Mouse (Mus musculus) thymus, postnatal 36 days (tissue): Measurements from ENCODE around the gene Hapln2.

Source experiments
- DNase-seq, 2 experiments: peaks; one replicate each; pipeline ENCODE4 v3.0.0; 2022; ENCODE audit warnings: mixed read lengths in 2 of 2

Gene Hapln2

DNA sequence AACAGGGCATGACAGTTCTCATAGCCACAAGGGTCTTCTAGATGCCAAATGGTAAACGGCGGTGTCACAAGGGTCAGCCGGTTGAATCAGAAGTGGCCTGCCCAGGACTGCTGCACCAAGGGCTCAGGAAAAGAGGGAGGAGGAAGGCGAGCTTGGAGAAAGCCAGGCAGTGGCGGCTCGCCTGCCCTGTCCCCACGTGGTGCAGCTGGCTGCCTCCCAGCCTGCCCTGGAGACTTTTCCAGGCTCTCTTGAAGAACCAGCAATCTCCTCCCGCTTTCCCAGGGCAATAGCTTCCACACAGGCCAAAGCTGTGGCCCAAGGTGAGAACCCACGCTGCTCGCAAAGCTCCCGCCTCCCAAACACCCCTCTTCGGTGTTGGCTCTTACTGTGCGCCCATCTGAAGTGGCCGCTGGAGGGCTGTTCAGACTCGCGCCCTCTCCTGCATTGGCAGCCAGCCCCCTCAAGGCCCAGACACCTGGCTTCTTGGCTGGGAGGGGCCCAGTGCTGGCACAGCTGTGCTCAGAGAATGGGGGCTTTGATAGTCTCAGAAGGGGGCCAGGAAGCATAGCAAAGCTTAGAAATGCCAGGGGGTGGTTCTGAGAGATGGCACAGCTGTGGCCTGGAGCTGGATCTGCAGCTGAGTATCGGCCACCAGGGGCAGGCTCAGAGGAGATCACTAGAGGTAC is 24.9 kb downstream of the Hapln2 start:
- peak in 1 of 2 experiments; percentile 36 for DNase-seq

DNA sequence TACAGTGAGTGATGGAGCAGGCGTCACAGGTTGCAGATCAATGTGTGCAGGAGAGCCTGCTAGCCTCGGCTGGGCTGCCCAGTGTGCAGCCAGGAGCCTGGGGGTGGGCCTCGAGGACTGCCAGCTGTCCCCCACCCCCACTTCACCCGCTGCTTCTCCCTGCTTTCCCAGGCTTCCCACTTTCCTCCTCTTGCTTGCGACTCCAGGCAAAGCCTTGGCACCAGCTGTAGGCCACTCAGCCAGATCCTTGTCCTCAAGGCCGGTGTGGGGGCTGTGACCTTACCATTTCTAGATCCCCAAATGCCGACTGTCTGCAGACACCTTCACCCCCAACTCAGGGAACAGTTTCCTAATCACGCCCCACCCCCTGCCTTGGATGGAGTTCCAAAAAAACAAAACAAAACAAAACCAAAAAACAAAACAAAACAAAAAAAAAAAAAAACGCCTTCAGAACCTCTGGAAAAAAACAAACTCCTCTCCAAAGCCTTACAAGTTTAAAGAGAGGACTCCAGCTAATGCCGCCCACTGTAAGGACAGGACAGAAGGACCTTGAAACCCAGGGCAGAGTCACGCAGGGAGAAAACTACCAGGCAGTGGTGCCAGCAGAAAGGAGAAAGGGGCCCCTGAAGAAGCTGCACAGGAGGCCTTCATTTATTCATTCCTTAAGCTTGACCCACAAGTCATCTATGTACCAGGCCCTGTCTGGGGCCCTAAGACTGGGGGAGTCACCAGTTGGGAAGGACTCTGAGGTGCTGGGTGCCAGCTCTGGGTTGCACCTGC is 26.4 kb downstream of the Hapln2 start:
- no peak for DNase-seq

DNA sequence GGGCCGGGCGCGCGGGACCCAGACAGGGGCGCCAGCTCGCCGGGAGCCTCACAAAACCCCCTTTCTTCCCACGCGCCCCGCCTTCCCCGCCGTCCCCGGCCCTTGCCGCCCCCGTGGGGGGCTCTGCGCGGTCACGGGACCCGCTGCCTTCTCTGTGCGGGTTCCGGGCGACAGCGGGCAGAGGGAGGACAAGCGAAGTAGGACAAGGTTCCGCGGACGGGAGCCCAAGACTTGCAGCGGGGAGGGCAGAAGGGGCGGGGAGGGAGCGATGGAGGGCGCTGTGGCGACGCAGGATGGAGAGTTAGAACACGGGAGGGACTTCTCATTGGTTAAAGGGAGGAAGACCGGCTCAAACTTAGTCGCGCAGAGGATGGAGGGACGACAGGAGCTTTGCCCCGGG is 27.2 kb downstream of the Hapln2 start, which contains the start of gene Bcan:
Gene Bcan (minus strand): TSS at position 50 of the 400 bp plus-strand sequence.
- DNase-seq, result no peak

DNA sequence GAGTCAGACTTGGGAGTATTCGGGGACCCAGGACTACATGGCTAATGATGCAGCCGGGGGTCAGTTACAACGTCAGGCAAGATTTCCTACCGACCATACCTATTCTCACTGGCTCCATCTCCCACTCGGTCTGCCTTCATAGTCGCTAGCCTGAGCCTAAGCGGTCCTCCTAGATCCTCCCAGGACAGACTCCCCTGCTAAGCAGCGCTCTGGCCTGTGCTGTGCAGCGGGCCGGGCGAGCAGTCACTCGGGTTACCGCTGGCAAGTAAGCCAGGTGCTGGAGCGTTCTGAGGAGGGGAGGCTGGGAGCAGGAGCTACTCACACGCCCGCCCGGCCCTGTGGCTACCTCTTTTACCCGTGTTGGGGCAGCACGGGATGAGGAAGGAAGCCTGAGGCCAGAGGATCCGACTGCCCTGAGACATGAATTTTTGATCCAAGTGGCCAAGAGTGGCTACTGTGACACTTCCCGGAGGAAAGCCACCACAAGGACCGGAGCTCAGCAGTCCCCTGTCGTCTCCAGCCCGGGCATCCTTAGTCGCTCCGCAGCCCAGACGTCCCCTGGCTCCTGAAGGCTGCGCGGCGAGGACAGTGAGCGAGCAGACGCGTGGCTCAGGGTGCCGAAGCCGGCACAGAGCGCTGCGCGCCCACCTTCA is 28.0 kb downstream of the Hapln2 start:
- no peak for DNase-seq

DNA sequence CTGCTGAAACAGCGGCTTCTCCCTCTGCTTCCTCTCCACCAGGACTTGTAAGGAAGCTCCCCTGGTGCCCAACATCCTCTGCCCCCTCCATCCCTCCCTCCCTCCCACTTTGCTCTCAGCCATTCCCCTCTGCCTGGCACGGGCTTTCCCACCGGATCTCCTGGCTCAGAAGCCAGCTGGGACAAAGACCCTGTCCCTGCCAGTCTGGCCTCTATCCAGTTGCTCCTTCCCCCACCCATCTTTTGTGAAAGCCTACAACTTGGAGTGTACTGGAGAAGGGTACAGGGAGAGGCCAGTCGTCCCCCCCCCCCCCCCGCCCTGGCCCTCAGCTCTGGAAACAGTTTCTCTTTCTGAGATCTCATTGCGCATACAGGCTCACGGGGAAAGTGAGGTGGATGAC is 28.6 kb downstream of the Hapln2 start:
- no peak for DNase-seq

DNA sequence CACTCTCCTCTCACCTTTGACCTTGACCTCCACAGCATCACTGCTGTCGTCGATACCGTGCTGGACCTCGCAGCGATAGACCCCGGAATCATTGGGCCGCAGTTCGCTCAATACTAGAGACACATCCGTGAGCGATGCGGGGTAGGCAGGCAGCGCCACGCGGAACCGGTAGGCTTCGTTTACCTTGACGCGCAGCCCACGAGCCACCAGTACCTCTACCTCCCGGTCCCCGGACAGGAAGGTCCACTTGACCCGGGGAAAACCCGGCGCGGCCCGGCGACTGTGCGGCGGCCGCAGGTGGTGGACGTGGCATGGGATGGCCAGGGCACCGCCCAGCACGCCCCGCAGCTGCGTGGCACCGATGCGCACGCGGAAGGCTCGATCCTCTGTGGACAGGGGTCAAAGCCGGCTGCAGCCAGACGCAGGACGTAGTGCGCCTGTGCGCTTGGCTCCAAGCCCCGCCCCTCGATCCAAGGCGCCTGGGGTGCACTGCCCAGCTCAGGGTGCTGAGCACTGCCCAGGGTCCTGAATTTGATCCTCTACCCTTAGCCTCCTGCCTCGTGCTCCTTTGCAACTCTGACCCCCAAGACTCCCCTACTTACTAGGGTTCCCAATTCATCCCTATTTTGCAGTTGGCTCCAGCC is 30.3 kb downstream of the Hapln2 start:
- no peak for DNase-seq

DNA sequence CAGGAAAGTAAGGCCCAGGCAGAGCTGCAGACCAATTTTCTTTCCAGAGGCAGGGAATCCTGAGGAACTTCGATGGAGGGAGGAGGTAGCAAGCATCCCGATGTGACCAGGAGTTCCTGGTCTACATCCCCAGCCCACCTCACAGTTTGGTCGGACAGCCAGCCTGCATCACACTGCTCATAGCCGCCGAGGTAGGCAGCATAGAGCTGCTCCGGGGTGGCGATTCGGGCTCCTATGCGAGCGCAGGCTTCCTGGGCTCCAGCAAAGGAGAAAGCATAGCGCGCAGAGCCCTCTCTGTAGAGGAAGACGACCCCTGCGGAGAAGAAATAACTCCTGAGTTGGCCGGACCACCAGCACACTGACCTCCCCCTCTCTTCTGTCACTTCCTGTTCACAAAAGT is 31.0 kb downstream of the Hapln2 start:
- DNase-seq, result no peak

DNA sequence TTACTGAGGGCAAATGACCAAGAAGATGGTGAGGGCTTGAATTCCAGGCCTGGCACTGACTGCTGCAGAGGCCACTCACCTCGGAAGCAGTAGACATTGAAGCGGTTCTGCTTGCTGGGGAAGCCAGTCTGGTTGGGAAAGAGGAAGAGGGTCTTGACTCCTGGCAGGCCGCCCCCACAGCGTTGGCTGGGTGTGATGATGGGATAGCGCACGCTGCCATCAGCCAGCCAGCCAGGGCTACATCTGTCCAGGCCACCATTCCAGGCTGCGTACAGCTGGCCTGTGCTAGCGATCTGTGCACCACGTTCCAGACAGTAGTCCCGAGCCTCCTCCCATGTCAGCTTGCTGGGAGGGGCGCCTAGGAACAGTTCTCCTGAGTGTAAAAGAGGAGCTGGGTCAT is 32.1 kb downstream of the Hapln2 start:
- DNase-seq, result no peak

DNA sequence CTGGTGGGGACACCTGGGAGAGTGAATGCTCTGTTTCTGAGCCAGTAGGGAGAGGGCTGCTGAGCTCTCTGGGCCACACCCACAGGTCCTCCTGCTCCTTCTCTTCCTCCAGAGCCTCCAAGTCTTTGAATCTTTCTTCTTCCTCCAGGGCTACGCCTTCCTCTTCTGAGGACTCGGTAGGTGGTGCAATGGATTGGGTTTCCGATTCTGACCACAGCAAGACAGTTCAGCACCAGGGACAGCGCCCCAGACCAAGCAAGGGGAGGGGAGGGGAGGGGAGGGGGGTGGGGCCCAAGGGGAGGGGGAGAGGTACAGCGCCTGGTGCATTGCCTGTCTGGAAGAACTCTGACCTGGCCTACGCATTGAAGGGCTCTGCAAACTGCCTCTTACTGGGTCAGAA is 33.9 kb downstream of the Hapln2 start:
- peak; percentile 37 to 40 for DNase-seq

DNA sequence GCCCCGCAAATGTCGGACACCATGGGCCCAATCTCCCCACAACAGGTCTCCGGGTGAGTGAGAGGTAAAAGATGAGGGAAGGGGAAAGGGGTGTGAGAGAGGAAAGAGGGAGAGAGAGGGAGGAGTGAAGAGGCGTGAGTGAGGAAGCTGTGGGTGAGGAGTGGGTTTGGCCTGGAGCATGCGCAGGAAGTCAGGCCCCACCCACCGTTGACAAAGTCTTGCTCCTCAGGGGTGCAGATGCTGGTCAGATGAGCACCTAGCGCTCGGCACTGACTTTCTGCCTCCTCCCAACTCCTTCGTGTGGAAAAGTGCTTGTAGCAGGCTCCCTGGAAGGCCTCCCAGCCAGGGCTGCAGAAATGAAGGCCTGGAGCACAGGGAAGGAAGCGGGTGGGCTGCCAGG is 37.4 kb downstream of the Hapln2 start:
- DNase-seq, result no peak

DNA sequence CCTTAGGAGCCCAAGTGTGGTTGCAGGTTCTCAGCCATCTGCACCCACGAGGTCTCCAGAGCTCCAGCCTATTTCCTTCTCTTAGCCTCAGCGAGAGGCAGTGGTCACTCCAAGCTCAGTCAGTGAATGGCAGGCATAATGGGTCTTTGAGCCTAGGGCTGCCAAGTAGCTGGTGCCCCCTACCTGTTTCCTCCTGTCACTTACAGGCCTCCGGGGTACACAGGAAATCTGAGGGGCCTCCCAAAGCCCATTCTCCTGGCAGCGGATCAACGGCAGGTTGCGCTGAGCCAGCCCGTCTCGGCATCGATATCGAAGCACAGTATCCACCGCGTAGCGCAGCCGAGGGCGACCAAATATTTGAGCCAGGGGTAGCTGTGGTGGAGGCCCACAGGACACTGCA is 39.3 kb downstream of the Hapln2 start:
- peak in 1 of 2 experiments; percentile 23 for DNase-seq

DNA sequence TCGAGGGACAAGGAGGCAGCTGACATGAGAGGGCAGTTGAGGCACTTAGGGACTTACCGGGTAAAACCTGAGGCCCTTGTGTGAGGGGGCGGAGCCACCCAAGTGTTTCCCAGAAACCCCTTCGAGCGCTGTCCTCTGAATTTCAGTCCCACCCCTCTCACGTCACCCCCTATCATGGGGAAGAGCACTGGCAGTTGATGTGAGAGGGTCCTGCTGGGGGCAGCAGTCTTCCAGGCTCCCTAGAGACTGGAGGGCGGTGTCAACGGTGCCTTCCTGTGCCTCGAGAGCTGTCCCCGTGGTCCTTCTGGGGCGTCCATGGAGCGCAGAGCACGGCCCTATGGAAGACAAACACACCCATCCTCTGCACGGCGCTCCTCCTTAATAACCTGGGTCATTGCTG is 39.8 kb downstream of the Hapln2 start:
- peak; percentile 18 to 46 for DNase-seq

DNA sequence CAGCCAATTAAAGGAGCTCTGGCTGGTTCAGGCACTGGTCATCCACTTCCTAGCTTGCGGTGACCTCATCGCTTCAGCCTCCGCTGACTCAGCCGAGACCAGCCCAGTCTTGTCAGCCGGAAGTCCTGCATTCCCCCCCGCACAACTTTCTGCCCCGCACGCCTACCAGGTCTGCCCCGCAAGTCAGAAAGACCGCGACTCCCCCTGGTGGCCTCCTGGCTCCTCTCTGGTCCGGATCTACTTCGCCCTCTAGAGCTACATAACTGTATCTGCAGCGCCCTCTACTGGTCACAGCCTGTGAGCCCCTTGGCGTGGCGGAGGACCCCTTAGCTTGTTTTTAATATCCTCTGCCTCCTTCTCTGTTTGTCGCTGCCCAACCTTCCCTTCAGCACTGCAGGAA is 40.5 kb downstream of the Hapln2 start:
- peak; percentile 85 to 87 for DNase-seq

DNA sequence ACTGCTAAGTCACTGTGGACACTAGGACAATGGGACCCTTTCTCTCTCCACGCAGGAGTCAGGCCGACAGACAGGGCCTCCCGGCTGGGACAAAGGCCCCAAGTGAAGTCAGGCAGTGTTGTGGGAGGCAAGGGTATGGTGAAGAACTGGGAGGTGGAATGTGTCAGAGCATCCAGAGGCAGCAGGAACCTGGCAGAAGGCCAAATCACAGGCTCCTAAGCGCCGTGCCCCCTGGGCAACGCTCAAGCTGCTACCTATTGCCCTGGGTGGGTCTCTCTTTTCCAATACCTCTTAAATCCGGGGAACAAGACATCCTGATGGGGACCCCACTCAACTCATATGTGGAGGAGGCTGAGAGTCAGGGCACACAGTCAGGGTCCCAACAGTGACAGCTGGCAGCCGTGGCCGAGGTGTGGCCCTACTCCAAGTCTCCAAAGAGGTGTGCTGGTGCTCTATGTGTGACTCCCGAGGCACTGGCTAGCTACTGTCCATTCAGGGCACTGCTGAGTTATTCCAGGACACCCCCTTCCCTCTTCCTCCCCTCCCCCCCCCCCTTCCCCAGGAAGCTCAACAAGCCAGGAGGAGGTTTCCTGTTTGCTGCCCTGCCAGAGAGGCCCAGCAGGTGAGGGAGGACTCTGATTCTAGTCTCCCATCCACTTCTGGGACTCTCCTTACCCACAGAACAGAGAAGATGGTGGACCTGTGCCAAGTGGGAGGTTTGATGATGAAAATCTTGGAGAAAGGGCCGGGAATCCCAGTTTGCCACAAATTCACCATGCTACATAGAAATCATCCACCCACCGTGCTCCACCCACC is 41.7 kb downstream of the Hapln2 start:
- no peak for DNase-seq

DNA sequence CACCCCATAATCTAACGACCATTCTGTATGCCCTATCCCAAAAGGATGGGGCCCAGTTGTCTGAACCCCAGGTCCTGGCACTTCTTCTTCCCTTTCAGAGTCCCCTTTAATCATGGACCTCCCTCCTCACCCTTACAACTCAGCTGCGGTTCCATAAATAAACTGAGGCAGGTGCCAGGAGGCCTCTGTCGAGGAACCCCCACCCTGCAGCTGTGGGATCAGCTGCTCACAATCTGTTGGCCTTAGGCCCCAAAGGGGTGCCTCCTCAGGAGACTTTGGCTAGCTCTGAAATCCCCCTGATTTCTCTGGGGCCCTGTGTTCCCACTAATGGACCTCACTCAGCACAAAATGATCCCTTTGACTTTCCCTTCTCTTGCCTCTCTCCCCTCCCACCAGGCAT is 43.3 kb downstream of the Hapln2 start:
- no peak for DNase-seq

DNA sequence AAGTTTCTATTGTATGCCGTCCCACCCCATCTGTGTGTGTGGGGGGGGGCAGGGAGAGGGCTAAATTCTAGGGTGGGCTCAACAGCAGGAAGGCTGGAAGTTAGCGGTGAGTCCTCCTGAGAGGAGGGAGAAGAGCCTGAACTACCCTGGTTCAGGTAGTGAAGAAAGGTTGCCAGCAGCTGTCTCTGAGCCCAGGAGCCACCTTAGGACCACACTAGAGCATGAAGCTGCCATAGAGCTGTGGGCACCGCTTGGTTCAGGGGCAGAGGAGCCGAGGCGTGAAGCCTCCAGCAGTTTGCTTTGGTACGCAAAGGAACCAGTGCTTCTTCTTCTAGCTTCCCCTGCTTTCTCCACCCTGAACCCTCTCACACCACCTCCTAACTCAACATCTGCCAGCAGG is 43.8 kb downstream of the Hapln2 start:
- no peak for DNase-seq

DNA sequence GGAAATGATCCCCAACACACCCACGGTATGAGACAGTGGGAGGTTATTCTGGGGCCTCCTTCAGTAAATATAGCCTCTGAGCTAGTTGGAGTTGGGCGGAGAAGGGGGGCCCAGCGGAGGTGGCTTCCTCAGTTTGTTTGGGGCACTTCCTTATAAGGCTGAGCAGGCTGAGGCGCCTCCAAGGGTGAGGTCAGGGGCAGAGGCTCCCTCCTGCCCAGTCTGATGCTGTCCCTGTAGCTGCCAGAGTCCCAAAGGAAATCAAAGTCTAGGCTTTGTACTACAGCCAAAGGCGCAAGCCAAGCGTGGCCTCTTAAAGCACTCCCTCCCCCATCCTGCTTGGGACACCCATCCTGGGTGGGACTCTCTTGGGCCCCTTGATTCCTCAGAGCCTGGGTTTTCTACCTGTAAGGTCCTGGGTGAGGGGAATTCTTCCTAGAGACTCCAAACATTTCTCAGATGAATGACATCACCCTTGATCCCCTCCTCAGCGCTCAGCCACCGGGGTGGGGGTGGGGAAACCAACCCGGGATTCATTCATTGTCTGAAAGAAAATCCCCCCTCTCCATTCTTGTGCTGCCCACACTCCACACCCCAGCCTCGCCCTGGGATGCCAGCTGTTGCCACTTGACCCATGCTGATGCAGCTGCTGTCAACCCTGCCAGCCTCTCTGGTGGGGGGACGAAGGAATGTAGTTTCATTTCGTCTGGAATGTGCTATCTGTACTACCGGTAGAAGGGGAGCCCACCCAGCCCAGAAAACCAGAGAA is 44.4 kb downstream of the Hapln2 start:
- no peak for DNase-seq

DNA sequence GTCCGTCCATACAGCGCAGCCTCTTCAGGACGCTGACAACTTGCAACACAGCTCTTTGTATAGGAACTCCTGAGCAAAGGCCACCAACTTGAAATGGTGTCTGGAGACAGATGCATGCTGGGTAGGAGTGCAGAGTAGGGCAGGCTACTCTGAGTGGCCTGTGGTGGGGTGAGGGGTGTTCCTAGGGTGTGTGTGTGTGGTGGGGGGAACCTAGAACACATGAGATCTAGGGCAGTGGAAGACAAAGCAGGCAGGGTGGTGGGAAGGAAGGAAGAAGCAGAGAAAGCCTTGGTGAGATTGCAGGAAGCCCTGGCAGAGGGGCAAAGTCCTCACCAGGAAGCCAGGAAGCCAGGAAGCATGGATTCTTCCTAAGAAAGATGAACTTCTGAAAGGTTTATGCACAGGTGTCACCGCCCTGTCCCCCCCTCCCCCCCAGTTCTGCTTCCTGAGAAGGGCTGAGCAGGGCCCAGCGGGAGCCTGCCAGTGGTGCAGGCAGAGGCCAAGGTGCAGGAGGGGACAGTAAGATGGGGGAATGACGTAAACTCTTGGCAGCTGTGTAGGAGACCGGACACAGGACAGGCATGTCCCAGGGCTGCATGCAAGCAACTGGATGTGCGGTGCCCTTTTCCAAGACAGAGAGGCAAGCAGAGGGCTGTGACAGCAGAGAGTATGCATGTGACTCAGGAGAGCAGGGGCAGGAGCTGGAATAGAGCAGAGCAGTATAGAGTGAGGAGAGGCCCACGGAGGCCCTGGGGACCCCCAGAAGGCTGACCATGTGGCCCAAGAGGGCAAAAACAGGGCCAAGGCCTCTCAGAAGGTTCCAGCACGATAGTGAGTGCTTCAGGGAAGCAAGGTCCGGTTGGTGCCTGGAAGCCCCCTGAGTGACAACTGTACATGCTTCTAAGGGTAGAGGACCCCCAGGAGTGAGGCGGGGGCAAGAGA is 45.2 kb downstream of the Hapln2 start:
- DNase-seq, result no peak

DNA sequence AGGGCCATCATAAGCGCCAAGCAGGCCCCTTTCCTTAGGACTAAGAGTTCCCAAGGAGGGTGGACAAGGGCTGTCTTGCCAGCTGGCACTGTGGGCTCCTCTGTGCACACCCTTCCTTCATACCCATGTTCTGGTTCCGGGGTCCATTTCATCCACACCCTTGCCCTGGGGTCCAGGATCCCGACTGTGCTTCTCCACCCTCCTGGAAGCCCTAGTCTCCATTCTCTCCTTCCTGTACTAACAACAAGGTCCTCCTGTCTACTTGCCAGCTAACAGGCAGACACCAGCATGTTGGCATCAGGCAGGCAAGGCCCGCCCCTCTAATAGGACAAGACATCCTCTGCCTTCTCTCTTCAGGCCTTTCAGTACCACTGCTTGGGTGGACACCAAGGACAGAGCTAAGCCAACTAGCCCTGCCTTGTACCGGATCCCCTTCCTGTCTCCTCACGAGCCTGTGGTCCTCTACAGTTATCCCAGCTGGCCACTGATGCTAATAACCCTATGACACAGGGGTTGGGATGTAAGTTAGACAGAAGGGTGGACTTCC is 46.1 kb downstream of the Hapln2 start:
- no peak for DNase-seq

DNA sequence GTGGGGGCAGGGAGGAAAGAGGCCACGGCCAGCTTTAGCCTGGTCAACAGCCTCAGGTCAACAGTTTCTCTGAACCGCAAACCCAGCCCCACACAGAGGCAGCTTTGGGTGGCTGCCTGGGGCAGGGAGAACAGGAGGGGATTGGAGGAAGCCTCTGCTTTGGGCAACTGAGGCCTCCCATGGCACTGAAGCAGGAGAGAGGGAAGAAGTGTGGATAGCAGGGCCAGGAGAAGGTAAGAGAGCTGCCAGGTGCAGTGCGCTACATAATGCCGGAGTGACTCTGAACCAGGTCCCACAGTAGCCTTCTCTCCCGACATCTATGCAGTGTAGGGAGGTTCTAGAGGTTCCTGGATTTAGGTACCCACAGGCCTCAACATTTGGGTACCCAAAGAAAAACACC is 46.7 kb downstream of the Hapln2 start:
- DNase-seq, result no peak
